Mouse (Mus musculus): ENCODE results near the gene H13. TPM values are rescaled to one million over a fixed set of nuclear protein-coding genes. Genes with fewer than 3 reads are reported as not detected.

Gene H13
- polyA plus RNA-seq, 1 experiment from 2014 or later, result 121 TPM

DNA sequence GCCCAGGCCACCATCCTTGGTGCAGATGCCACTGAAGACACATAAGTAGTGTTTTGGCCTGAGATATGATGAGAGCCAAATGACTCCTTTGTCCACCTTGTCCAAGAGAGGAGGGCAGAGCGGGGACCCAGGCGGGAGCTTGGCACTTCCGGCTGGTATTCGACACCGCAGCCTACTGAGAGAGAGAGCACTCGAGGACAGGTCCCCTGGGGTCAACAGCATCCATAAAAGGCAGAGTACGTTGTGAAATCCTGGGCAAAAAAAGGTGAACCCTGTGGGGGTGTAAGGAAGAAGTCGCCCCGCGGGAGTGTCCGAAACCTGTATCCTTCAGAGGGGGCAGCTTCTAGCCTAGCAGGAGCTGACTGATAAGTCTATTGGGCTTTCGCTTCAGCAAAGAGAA is 2.9 kb downstream of the H13 start:
- 86% methylated on average over 12 of the region's 12 CpGs for WGBS
- no peak for ATAC-seq (ENCODE audit: insufficient read depth, low FRiP score)
- H3K4me2 ChIP-seq (ENCODE audit: low read depth, low read length), result peak overlapping the region; percentile 78
- H3K4me3 ChIP-seq (replicated peaks; ENCODE audit: low read length), result peak overlapping the region; percentile 73
- H3K27ac ChIP-seq (ENCODE audit: low read length), result no peak overlapping the region
- no peaks in the 10 kb centered on the region for H3K9me3 ChIP-seq (replicated peaks; ENCODE audit: control insufficient read depth, low read length)
- peak overlapping the region; percentile 54 for H3K9ac ChIP-seq (ENCODE audit: low read length)
- H3K4me1 ChIP-seq (ENCODE audit: control insufficient read depth, insufficient read depth, low read length), result peaks cover 34% of the 10 kb centered on the region
- H3K27me3 ChIP-seq (ENCODE audit: control insufficient read depth, insufficient read depth, low read length), result no peaks in the 10 kb centered on the region
- H3K36me3 ChIP-seq (ENCODE audit: control insufficient read depth, insufficient read depth, low read length), result peaks cover 7% of the 10 kb centered on the region

DNA sequence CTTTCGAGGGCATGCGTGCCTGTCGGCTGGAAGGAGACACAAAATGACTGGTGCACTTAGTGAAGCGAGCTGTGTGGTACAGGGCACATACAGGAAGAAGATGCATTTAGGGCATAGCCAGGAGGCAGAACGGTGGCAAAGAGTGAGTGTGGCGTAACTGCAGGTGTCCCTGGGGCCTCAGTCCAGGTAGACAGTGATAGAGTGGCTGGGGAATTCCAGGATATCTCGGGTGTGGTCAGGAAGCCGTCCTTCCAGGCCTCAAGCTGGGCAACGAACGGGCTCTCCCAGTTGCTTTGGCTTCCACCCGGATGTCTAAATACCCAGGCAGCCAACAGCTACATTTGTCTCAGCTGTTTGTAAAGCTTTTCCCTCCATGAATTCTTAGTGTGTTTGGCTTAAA is 4.9 kb downstream of the H13 start:
- Histone ChIP-seq H3K27me3 (ENCODE audit: control insufficient read depth, insufficient read depth, low read length) (no peaks in the 10 kb centered on the region), H3K4me2 (ENCODE audit: low read depth, low read length) (no peak overlapping the region), H3K36me3 (ENCODE audit: control insufficient read depth, insufficient read depth, low read length) (peaks cover 7% of the 10 kb centered on the region), H3K9me3 (replicated peaks; ENCODE audit: control insufficient read depth, low read length) (no peaks in the 10 kb centered on the region), H3K4me3 (replicated peaks; ENCODE audit: low read length) (no peak overlapping the region), H3K9ac (ENCODE audit: low read length) (0 out of 2 replicates have a peak overlapping the region, but pooled peaks have one; percentile 24), H3K27ac (ENCODE audit: low read length) (no peak overlapping the region), H3K4me1 (ENCODE audit: control insufficient read depth, insufficient read depth, low read length) (peaks cover 34% of the 10 kb centered on the region)
- WGBS, result 62% methylated on average over 11 of the region's 11 CpGs
- no peak for ATAC-seq (ENCODE audit: insufficient read depth, low FRiP score)

DNA sequence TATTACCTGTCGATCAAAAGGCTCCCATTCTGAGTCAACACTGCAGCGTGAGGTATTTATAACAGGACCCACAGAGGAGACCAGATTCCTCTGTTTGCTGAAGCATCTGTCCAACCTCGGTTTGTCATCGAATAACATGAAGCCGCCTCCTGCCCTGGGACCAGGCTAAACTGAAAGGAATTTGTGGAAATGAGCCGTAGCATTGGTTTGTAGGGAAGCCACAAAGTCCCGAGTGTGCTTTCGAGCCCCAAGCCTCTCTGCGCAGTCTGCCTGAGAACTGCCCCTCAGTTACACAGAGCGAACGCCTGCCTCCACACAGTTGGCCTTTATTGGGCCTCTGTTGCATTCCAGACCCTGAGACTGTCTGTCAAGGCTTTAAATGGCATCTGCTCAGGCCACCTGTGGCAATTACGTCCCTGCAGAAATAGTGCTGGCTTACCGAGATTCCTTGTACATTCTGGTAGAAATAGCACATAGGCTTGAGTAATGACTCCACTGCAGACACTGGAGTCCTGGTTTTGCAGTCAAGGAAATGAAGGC is 6.1 kb downstream of the H13 start:
- H3K4me1 ChIP-seq (ENCODE audit: control insufficient read depth, insufficient read depth, low read length), result peaks cover 34% of the 10 kb centered on the region
- no peak overlapping the region for H3K27ac ChIP-seq (ENCODE audit: low read length)
- WGBS, result 79% methylated on average over 13 of the region's 13 CpGs
- no peak overlapping the region for H3K4me2 ChIP-seq (ENCODE audit: low read depth, low read length)
- peaks cover 7% of the 10 kb centered on the region for H3K36me3 ChIP-seq (ENCODE audit: control insufficient read depth, insufficient read depth, low read length)
- H3K9me3 ChIP-seq (replicated peaks; ENCODE audit: control insufficient read depth, low read length), result no peaks in the 10 kb centered on the region
- no peak for ATAC-seq (ENCODE audit: insufficient read depth, low FRiP score)
- no peak overlapping the region for H3K4me3 ChIP-seq (replicated peaks; ENCODE audit: low read length)
- no peaks in the 10 kb centered on the region for H3K27me3 ChIP-seq (ENCODE audit: control insufficient read depth, insufficient read depth, low read length)
- H3K9ac ChIP-seq (ENCODE audit: low read length), result no peak overlapping the region

DNA sequence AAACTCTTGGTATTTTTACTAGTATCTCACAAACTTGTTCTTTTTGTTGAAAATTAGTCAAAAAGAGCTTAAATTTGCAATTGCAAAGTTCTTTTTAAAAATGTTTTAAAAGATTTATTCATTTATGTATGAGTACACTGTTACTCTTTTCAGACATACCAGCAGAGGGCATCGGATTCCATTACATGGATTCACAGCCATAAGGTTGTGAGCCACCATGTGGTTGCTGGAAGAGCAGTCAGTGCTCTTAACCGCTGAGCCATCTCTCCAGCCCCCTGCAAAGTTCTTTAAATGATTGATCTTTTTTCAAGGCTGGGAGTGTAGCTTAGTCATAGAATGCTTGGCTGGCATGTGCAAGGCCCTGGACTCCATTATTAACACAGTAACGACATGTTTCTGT is 9.0 kb downstream of the H13 start:
- Histone ChIP-seq H3K4me1 (ENCODE audit: control insufficient read depth, insufficient read depth, low read length) (peaks cover 5% of the 10 kb centered on the region), H3K27ac (ENCODE audit: low read length) (no peak overlapping the region), H3K4me2 (ENCODE audit: low read depth, low read length) (no peak overlapping the region), H3K27me3 (ENCODE audit: control insufficient read depth, insufficient read depth, low read length) (no peaks in the 10 kb centered on the region), H3K9me3 (replicated peaks; ENCODE audit: control insufficient read depth, low read length) (no peaks in the 10 kb centered on the region), H3K36me3 (ENCODE audit: control insufficient read depth, insufficient read depth, low read length) (peaks cover 18% of the 10 kb centered on the region), H3K9ac (ENCODE audit: low read length) (no peak overlapping the region), H3K4me3 (replicated peaks; ENCODE audit: low read length) (no peak overlapping the region)
- 55% methylated on average over 3 of the region's 3 CpGs for WGBS
- ATAC-seq (ENCODE audit: insufficient read depth, low FRiP score), result no peak

DNA sequence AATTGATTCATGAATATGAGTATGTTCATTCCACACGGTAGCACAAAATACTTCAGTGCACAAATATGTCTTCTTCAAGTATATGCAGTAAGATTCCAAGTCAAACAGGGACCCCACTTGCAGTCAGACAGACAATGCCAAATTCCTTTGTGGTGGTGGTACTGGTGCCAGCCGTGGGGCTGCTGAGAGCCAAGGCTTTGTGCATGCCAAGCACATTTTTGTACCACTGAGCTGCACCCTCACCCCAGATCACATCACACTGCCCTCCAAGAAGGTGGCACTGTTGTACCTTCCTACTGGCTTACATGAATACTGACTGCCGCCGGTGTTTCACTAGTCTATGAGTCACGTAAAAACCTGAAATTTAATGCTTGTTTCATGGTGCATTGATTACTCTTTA is 9.7 kb downstream of the H13 start:
- Histone ChIP-seq H3K27me3 (ENCODE audit: control insufficient read depth, insufficient read depth, low read length) (no peaks in the 10 kb centered on the region), H3K36me3 (ENCODE audit: control insufficient read depth, insufficient read depth, low read length) (peaks cover 18% of the 10 kb centered on the region), H3K4me1 (ENCODE audit: control insufficient read depth, insufficient read depth, low read length) (peaks cover 3% of the 10 kb centered on the region; the same call in 1 of the 2 replicates), H3K9me3 (replicated peaks; ENCODE audit: control insufficient read depth, low read length) (no peaks in the 10 kb centered on the region), H3K4me2 (ENCODE audit: low read depth, low read length) (no peak overlapping the region), H3K9ac (ENCODE audit: low read length) (no peak overlapping the region), H3K27ac (ENCODE audit: low read length) (no peak overlapping the region), H3K4me3 (replicated peaks; ENCODE audit: low read length) (no peak overlapping the region)
- WGBS, result 85% methylated on average over 5 of the region's 5 CpGs
- ATAC-seq (ENCODE audit: insufficient read depth, low FRiP score), result no peak

DNA sequence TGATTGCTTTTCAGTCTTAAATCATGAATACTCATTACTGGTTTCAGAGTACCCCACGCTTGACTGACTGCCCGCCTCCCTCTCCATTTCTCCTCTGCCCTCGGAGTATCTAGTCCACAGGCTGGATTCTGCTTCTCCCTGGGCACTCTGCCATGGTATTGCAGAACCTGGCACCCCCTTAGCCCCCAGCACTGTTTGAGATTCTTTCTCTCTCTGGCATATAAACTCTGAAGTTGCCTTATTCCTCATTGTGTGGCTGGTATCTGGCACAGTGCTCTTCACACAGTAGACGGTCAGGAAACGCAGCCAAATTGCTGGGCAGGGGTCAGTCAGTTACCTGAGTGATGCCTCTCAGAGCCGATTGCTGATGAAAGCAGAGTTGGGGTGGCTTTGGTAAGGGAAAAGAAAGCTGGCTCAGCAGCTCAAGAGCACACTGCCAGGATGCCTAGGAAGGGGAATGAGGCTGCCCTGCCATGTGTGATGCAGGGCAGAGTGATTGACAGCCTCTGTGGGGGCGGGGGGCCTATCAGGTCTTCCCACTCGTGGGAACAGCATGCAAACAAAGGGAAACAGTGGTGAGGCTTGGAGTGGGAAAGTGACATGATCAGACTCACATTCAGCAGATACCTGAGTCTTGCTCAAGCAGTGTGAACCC is 10.6 kb downstream of the H13 start:
- H3K27ac ChIP-seq (ENCODE audit: low read length), result no peak overlapping the region
- H3K36me3 ChIP-seq (ENCODE audit: control insufficient read depth, insufficient read depth, low read length), result peaks cover 23% of the 10 kb centered on the region
- no peak overlapping the region for H3K4me2 ChIP-seq (ENCODE audit: low read depth, low read length)
- no peaks in the 10 kb centered on the region for H3K27me3 ChIP-seq (ENCODE audit: control insufficient read depth, insufficient read depth, low read length)
- H3K4me1 ChIP-seq (ENCODE audit: control insufficient read depth, insufficient read depth, low read length), result no peaks in the 10 kb centered on the region
- 85% methylated on average over 8 of the region's 8 CpGs for WGBS
- H3K4me3 ChIP-seq (replicated peaks; ENCODE audit: low read length), result no peak overlapping the region
- ATAC-seq (ENCODE audit: insufficient read depth, low FRiP score), result no peak
- H3K9me3 ChIP-seq (replicated peaks; ENCODE audit: control insufficient read depth, low read length), result no peaks in the 10 kb centered on the region
- no peak overlapping the region for H3K9ac ChIP-seq (ENCODE audit: low read length)

DNA sequence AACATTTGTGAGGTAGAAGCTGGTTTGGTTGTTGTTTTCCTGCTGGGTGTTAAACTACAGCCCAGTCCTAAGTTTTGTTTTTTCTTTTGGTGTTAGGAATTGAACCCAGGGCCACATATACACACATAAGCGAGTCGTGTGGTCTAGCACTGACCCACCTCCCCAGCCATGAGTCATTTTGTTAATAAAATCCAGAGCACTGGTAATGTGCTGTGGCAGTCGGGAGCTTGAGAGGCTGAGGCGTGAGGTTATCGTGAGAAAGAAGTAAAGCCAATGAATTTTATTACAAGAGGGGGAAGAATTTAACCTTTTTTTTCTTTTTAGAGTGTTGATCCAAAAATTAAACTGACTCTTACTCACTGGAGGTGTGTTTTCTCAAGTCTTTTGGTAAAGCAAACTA is 13.8 kb downstream of the H13 start:
- WGBS, result 86% methylated on average over 5 of the region's 5 CpGs
- Histone ChIP-seq H3K27me3 (ENCODE audit: control insufficient read depth, insufficient read depth, low read length) (no peaks in the 10 kb centered on the region), H3K9ac (ENCODE audit: low read length) (no peak overlapping the region), H3K27ac (ENCODE audit: low read length) (no peak overlapping the region), H3K4me2 (ENCODE audit: low read depth, low read length) (no peak overlapping the region), H3K4me3 (replicated peaks; ENCODE audit: low read length) (no peak overlapping the region), H3K4me1 (ENCODE audit: control insufficient read depth, insufficient read depth, low read length) (no peaks in the 10 kb centered on the region), H3K9me3 (replicated peaks; ENCODE audit: control insufficient read depth, low read length) (no peaks in the 10 kb centered on the region; the same call in 1 of the 2 replicates), H3K36me3 (ENCODE audit: control insufficient read depth, insufficient read depth, low read length) (peaks cover 47% of the 10 kb centered on the region)
- no peak for ATAC-seq (ENCODE audit: insufficient read depth, low FRiP score)

DNA sequence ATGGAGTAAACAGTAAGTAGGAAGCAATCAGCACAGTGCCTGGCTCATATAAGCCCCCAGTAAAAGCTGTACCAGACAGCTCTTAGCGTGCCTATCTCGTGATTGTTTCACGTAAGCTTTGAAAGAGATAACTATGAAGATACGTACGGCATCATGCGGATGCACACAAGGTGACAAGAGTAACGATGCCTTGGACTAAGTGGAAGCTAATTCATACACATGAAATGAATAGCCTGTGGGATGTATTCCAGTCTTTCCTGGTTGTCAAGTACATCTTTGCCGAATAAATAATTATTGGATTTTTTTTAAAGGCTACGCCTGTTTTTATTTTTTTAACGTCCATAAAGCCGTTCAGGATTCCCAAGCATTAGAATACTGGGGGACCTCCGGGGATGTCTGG is 17.1 kb downstream of the H13 start:
- Histone ChIP-seq H3K9me3 (replicated peaks; ENCODE audit: control insufficient read depth, low read length) (no peaks in the 10 kb centered on the region; the same call in 1 of the 2 replicates), H3K4me3 (replicated peaks; ENCODE audit: low read length) (peak overlapping the region; percentile 2; the same call in 1 of the 2 replicates), H3K4me2 (ENCODE audit: low read depth, low read length) (peak overlapping the region; percentile 31; the same call in 1 of the 2 replicates), H3K27me3 (ENCODE audit: control insufficient read depth, insufficient read depth, low read length) (no peaks in the 10 kb centered on the region), H3K4me1 (ENCODE audit: control insufficient read depth, insufficient read depth, low read length) (no peaks in the 10 kb centered on the region), H3K27ac (ENCODE audit: low read length) (peak overlapping the region; percentile 12), H3K9ac (ENCODE audit: low read length) (0 out of 2 replicates have a peak overlapping the region, but pooled peaks have one; percentile 17), H3K36me3 (ENCODE audit: control insufficient read depth, insufficient read depth, low read length) (peaks cover 51% of the 10 kb centered on the region)
- ATAC-seq (ENCODE audit: insufficient read depth, low FRiP score), result 0 out of 2 replicates have a peak, but pooled peaks have one; percentile 1
- 48% methylated on average over 12 of the region's 12 CpGs for WGBS

DNA sequence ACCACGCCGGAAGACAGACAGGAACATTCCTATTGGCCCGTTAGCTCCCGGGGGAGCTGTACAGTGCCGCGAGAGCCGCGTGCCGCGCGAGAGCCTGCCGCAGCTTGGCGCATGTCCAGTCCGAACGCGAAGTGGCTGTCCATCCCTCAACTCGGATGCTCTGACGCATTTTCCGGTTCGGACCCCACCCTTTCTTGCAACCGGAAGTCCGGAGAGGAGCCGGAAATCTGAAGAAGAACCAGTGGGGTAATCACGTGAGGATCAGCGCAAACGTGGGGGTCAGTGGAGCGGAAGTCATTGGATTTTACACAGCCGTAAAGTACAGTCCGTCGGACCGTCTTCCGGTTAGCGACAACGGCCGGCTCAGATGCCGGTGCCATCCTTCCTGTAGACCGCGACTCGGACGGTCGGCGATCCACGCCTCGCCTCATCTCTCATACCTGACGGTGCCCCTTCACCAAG is 17.6 kb downstream of the H13 start, which contains the start of gene Mcts2:
TSS of gene Mcts2 (plus strand) at position 230 of the 462 bp plus-strand sequence.
- 41% methylated on average over 45 of the region's 45 CpGs for WGBS
- Histone ChIP-seq H3K4me1 (ENCODE audit: control insufficient read depth, insufficient read depth, low read length) (no peaks in the 10 kb centered on the region), H3K27me3 (ENCODE audit: control insufficient read depth, insufficient read depth, low read length) (no peaks in the 10 kb centered on the region), H3K9me3 (replicated peaks; ENCODE audit: control insufficient read depth, low read length) (no peaks in the 10 kb centered on the region; the same call in 1 of the 2 replicates), H3K9ac (ENCODE audit: low read length) (peak within 1 kb of the TSS; percentile 59), H3K27ac (ENCODE audit: low read length) (peak within 1 kb of the TSS; percentile 21), H3K36me3 (ENCODE audit: control insufficient read depth, insufficient read depth, low read length) (peaks cover 50% of the 10 kb centered on the region), H3K4me2 (ENCODE audit: low read depth, low read length) (peak within 1 kb of the TSS; percentile 57), H3K4me3 (replicated peaks; ENCODE audit: low read length) (peak within 1 kb of the TSS; percentile 49)
- peak; percentile 95 for ATAC-seq (ENCODE audit: insufficient read depth, low FRiP score)
